Mouse (Mus musculus): Measurements from ENCODE around the gene Depdc1b. TPM values are rescaled to one million over a fixed set of nuclear protein-coding genes. Genes with fewer than 3 reads are reported as not detected.

Gene Depdc1b
- polyA plus RNA-seq, 1 experiment from 2014 or later = 13.3 TPM

- H3K36me3 ChIP-seq (replicated peaks) = no peaks in the 10 kb centered on the region
- no peaks in the 10 kb centered on the region for H3K27me3 ChIP-seq
- H3K9ac ChIP-seq = no peak overlapping the region
- H3K4me3 ChIP-seq (replicated peaks) = no peak overlapping the region
- peaks cover 8% of the 10 kb centered on the region; the same call in 1 of the 2 replicates for H3K4me1 ChIP-seq (replicated peaks)
- H3K4me2 ChIP-seq = no peak overlapping the region
- WGBS (ENCODE audit: insufficient replicate concordance) = 46% methylated on average over 3 of the region's 3 CpGs
- H3K9me3 ChIP-seq (replicated peaks) = no peaks in the 10 kb centered on the region
- ATAC-seq (ENCODE audit: insufficient read depth) = no peak
- no peak overlapping the region for H3K27ac ChIP-seq (replicated peaks)
Measured at GRCm38 (mm10) chr13:108289436-108289835, 26.7 kb upstream of the Depdc1b start.

- Histone ChIP-seq H3K27me3 (no peaks in the 10 kb centered on the region), H3K4me3 (replicated peaks) (no peak overlapping the region), H3K4me1 (replicated peaks) (peaks cover 8% of the 10 kb centered on the region; the same call in 1 of the 2 replicates), H3K27ac (replicated peaks) (no peak overlapping the region), H3K9ac (no peak overlapping the region), H3K9me3 (replicated peaks) (no peaks in the 10 kb centered on the region), H3K36me3 (replicated peaks) (no peaks in the 10 kb centered on the region), H3K4me2 (no peak overlapping the region)
- WGBS (ENCODE audit: insufficient replicate concordance) = 43% methylated on average over 4 of the region's 4 CpGs
- ATAC-seq (ENCODE audit: insufficient read depth) = no peak
Measured at GRCm38 (mm10) chr13:108290314-108290713, 25.8 kb upstream of the Depdc1b start.

- Histone ChIP-seq H3K4me1 (replicated peaks) (peaks cover 17% of the 10 kb centered on the region), H3K36me3 (replicated peaks) (no peaks in the 10 kb centered on the region), H3K4me3 (replicated peaks) (peak overlapping the region; percentile 50), H3K27ac (replicated peaks) (peak overlapping the region; percentile 66), H3K27me3 (no peaks in the 10 kb centered on the region), H3K9ac (no peak overlapping the region), H3K9me3 (replicated peaks) (no peaks in the 10 kb centered on the region), H3K4me2 (peak overlapping the region; percentile 69)
- ATAC-seq (ENCODE audit: insufficient read depth) = peak; percentile 78
- WGBS (ENCODE audit: insufficient replicate concordance) = 3% methylated on average over 12 of the region's 12 CpGs
Measured at GRCm38 (mm10) chr13:108297350-108298093, 18.6 kb upstream of the Depdc1b start.

- Histone ChIP-seq H3K9me3 (replicated peaks) (no peaks in the 10 kb centered on the region), H3K4me1 (replicated peaks) (peaks cover 17% of the 10 kb centered on the region), H3K4me2 (no peak overlapping the region), H3K27me3 (no peaks in the 10 kb centered on the region), H3K36me3 (replicated peaks) (no peaks in the 10 kb centered on the region), H3K4me3 (replicated peaks) (no peak overlapping the region), H3K9ac (no peak overlapping the region), H3K27ac (replicated peaks) (no peak overlapping the region)
- ATAC-seq (ENCODE audit: insufficient read depth) = no peak
- WGBS (ENCODE audit: insufficient replicate concordance) = 22% methylated on average over 5 of the region's 5 CpGs
Measured at GRCm38 (mm10) chr13:108298241-108298640, 17.9 kb upstream of the Depdc1b start.

GRCm38 (mm10) chr13:108300346-108300950 is 15.7 kb upstream of the Depdc1b start:
- H3K4me2 ChIP-seq = no peak overlapping the region
- H3K9ac ChIP-seq = no peak overlapping the region
- H3K9me3 ChIP-seq (replicated peaks) = no peaks in the 10 kb centered on the region
- no peaks in the 10 kb centered on the region for H3K36me3 ChIP-seq (replicated peaks)
- H3K27me3 ChIP-seq = no peaks in the 10 kb centered on the region
- H3K4me1 ChIP-seq (replicated peaks) = peaks cover 17% of the 10 kb centered on the region
- no peak overlapping the region for H3K27ac ChIP-seq (replicated peaks)
- 14% methylated on average over 5 of the region's 5 CpGs for WGBS (ENCODE audit: insufficient replicate concordance)
- ATAC-seq (ENCODE audit: insufficient read depth) = no peak
- no peak overlapping the region for H3K4me3 ChIP-seq (replicated peaks)

GRCm38 (mm10) chr13:108301411-108301810 is 14.7 kb upstream of the Depdc1b start:
- Histone ChIP-seq H3K9me3 (replicated peaks) (no peaks in the 10 kb centered on the region), H3K27me3 (no peaks in the 10 kb centered on the region), H3K4me2 (no peak overlapping the region), H3K9ac (no peak overlapping the region), H3K27ac (replicated peaks) (no peak overlapping the region), H3K4me1 (replicated peaks) (peaks cover 17% of the 10 kb centered on the region), H3K36me3 (replicated peaks) (no peaks in the 10 kb centered on the region), H3K4me3 (replicated peaks) (no peak overlapping the region)
- no peak for ATAC-seq (ENCODE audit: insufficient read depth)
- WGBS (ENCODE audit: insufficient replicate concordance) = 79% methylated on average over 7 of the region's 7 CpGs

GRCm38 (mm10) chr13:108302957-108303675 is 13.0 kb upstream of the Depdc1b start:
- Histone ChIP-seq H3K27me3 (no peaks in the 10 kb centered on the region), H3K27ac (replicated peaks) (no peak overlapping the region), H3K4me2 (no peak overlapping the region), H3K9ac (no peak overlapping the region), H3K4me1 (replicated peaks) (peaks cover 6% of the 10 kb centered on the region; the same call in 1 of the 2 replicates), H3K9me3 (replicated peaks) (no peaks in the 10 kb centered on the region), H3K4me3 (replicated peaks) (no peak overlapping the region), H3K36me3 (replicated peaks) (no peaks in the 10 kb centered on the region)
- ATAC-seq (ENCODE audit: insufficient read depth) = no peak
- 55% methylated on average over 7 of the region's 7 CpGs for WGBS (ENCODE audit: insufficient replicate concordance)

- no peak for ATAC-seq (ENCODE audit: insufficient read depth)
- Histone ChIP-seq H3K4me2 (no peak overlapping the region), H3K27me3 (no peaks in the 10 kb centered on the region), H3K4me3 (replicated peaks) (no peak overlapping the region), H3K36me3 (replicated peaks) (no peaks in the 10 kb centered on the region), H3K27ac (replicated peaks) (no peak overlapping the region), H3K9ac (no peak overlapping the region), H3K4me1 (replicated peaks) (peaks cover 6% of the 10 kb centered on the region; the same call in 1 of the 2 replicates), H3K9me3 (replicated peaks) (no peaks in the 10 kb centered on the region)
- 27% methylated on average over 1 of the region's 1 CpGs for WGBS (ENCODE audit: insufficient replicate concordance)
Measured at GRCm38 (mm10) chr13:108303841-108304240, 12.3 kb upstream of the Depdc1b start.

GRCm38 (mm10) chr13:108304680-108305079 is 11.5 kb upstream of the Depdc1b start:
- 14% methylated on average over 2 of the region's 2 CpGs for WGBS (ENCODE audit: insufficient replicate concordance)
- H3K4me2 ChIP-seq = no peak overlapping the region
- no peak for ATAC-seq (ENCODE audit: insufficient read depth)

GRCm38 (mm10) chr13:108316487-108316903 is 363 bp downstream of the Depdc1b start:
- peak overlapping the region; percentile 100 for H3K27ac ChIP-seq (replicated peaks)

More at GRCm38 (mm10) chr13:108304680-108305079, 11.5 kb upstream of the Depdc1b start:
- Histone ChIP-seq H3K4me3 (replicated peaks) (no peak overlapping the region), H3K27ac (replicated peaks) (no peak overlapping the region), H3K27me3 (no peaks in the 10 kb centered on the region), H3K36me3 (replicated peaks) (no peaks in the 10 kb centered on the region), H3K9ac (no peak overlapping the region), H3K9me3 (replicated peaks) (no peaks in the 10 kb centered on the region), H3K4me1 (replicated peaks) (peaks cover 6% of the 10 kb centered on the region; the same call in 1 of the 2 replicates)

GRCm38 (mm10) chr13:108317414-108317813 is 1.3 kb downstream of the Depdc1b start:
- Histone ChIP-seq H3K4me1 (replicated peaks) (peaks cover 44% of the 10 kb centered on the region), H3K9ac (peak overlapping the region; percentile 93), H3K9me3 (replicated peaks) (no peaks in the 10 kb centered on the region), H3K27ac (replicated peaks) (peak overlapping the region; percentile 100; the same call in 1 of the 2 replicates), H3K27me3 (no peaks in the 10 kb centered on the region), H3K4me2 (peak overlapping the region; percentile 90), H3K4me3 (replicated peaks) (peak overlapping the region; percentile 95), H3K36me3 (replicated peaks) (peaks cover 8% of the 10 kb centered on the region; the same call in 1 of the 2 replicates)
- no peak for ATAC-seq (ENCODE audit: insufficient read depth)
- 59% methylated on average over 2 of the region's 2 CpGs for WGBS (ENCODE audit: insufficient replicate concordance)

More at GRCm38 (mm10) chr13:108316487-108316903, 363 bp downstream of the Depdc1b start:
- H3K9me3 ChIP-seq (replicated peaks) = no peaks in the 10 kb centered on the region
- H3K36me3 ChIP-seq (replicated peaks) = peaks cover 8% of the 10 kb centered on the region; the same call in 1 of the 2 replicates
- peak overlapping the region; percentile 90 for H3K4me2 ChIP-seq
- peak overlapping the region; percentile 95 for H3K4me3 ChIP-seq (replicated peaks)
- WGBS (ENCODE audit: insufficient replicate concordance) = under 1% methylated on average over 32 of the region's 32 CpGs
- peak; percentile 69 for ATAC-seq (ENCODE audit: insufficient read depth)
- peaks cover 44% of the 10 kb centered on the region for H3K4me1 ChIP-seq (replicated peaks)
- peak overlapping the region; percentile 93 for H3K9ac ChIP-seq
- H3K27me3 ChIP-seq = no peaks in the 10 kb centered on the region
